Mouse (Mus musculus) ES-CJ7 (cell line): ENCODE data around the gene Lgals2.
A peak's percentile ranks its signal among the peaks of the same experiment; 100 is the strongest.

ENCODE experiments used
- DNase-seq: peaks from one replicate; pipeline ENCODE4 v3.0.0; 2011; ENCODE audit warnings: low read depth, low spot score

The Lgals2 gene

GRCm38 (mm10) chr15:78843581-78844469, 11.5 kb downstream of the Lgals2 start:
- DNase-seq, result no peak

GRCm38 (mm10) chr15:78842371-78843163, 12.8 kb downstream of the Lgals2 start, which contains the start of gene Cdc42ep1:
Gene Cdc42ep1 (plus strand): TSS chr15:78842624.
- no peak for DNase-seq

GRCm38 (mm10) chr15:78841161-78841790, 14.1 kb downstream of the Lgals2 start:
- DNase-seq, result no peak

- DNase-seq, result no peak
Observed at GRCm38 (mm10) chr15:78840751-78841150, 14.6 kb downstream of the Lgals2 start.

GRCm38 (mm10) chr15:78840241-78840640, 15.1 kb downstream of the Lgals2 start:
- no peak for DNase-seq

- DNase-seq, result no peak
Observed at GRCm38 (mm10) chr15:78839744-78840143, 15.6 kb downstream of the Lgals2 start.

- no peak for DNase-seq
Observed at GRCm38 (mm10) chr15:78836086-78836621, 19.2 kb downstream of the Lgals2 start.

- DNase-seq, result no peak
Observed at GRCm38 (mm10) chr15:78835200-78836085, 19.9 kb downstream of the Lgals2 start.

- no peak for DNase-seq
Observed at GRCm38 (mm10) chr15:78834233-78835005, 20.9 kb downstream of the Lgals2 start.

- no peak for DNase-seq
Observed at GRCm38 (mm10) chr15:78833582-78833981, 21.7 kb downstream of the Lgals2 start.

GRCm38 (mm10) chr15:78832701-78833123, 22.6 kb downstream of the Lgals2 start:
- no peak for DNase-seq

GRCm38 (mm10) chr15:78831720-78832657, 23.3 kb downstream of the Lgals2 start:
- DNase-seq, result no peak

GRCm38 (mm10) chr15:78830742-78831719, 24.3 kb downstream of the Lgals2 start:
- DNase-seq, result no peak

- DNase-seq, result no peak
Observed at GRCm38 (mm10) chr15:78829636-78830035, 25.7 kb downstream of the Lgals2 start.

GRCm38 (mm10) chr15:78828315-78828714, 27.0 kb downstream of the Lgals2 start:
- DNase-seq, result no peak

GRCm38 (mm10) chr15:78826213-78827204, 28.8 kb downstream of the Lgals2 start:
- DNase-seq, result peak; percentile 84

- no peak for DNase-seq
Observed at GRCm38 (mm10) chr15:78816074-78816391, 39.3 kb downstream of the Lgals2 start.
